Mouse (Mus musculus): ENCODE measurements at regions not wholly inside any gene's neighbourhood (a gene's known extent, or its start where the extent isn't known, plus 50 kb on each side); places are given as distances from the start of the nearest gene placed in this dataset.

DNA sequence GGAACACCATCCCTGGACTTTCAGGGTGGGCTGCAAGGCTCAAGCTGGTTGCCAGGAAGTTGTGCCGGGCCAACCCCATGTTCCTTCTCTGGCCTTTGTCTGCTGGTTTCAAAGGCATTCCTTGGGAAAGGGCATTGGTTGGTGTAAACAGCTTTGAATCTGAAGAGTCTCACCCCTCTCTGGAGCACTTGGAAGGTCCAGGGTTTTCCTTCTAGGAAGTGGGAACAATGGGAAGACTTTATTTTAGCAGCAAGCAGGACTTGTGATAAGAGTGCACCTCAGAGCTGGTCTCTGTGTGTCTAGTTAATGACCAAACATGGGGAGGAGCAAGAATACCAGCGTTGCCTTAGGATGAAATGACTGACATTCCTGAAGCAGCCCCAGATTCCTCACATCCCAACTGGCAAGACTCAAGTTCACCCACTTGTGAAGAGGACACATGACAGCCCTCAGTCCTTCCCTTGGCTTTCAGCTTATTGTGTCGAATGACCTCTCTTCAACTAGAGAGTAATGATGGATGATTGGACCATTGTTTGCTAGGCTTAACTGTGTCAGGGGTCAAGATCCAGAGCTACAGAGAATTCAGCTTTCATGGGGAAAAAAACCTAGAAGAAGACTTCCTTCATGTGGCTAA is 180.1 kb downstream of the Gm10260 start:
- no peak for TF ChIP-seq CTCF (IDR thresholded peaks at IDR 0.05; ENCODE audit: borderline replicate concordance, extremely low read depth, insufficient read depth, insufficient read length)
- no peak for TF ChIP-seq POLR2A (IDR thresholded peaks at IDR 0.05; ENCODE audit: borderline replicate concordance, extremely low read depth, insufficient read depth, insufficient read length, poor library complexity, severe bottlenecking)
